Mouse (Mus musculus): ENCODE data around the gene Sap18.

- TF ChIP-seq CTCF (IDR thresholded peaks at IDR 0.05; ENCODE audit: borderline replicate concordance, control insufficient read depth, extremely low read depth, insufficient read depth, low read length, poor library complexity) = no peak
- no peak for TF ChIP-seq POLR2A (IDR thresholded peaks at IDR 0.05; ENCODE audit: control insufficient read depth, extremely low read depth, insufficient read depth, low read length, poor library complexity)
Measured at GRCm38 (mm10) chr14:57749501-57749900, 48.5 kb upstream of the Sap18 start.

Measured in thymus, adult 2 months (tissue).